Mouse (Mus musculus) megakaryocyte-erythroid progenitor cell, adult 5-6 weeks (primary cell): ENCODE measurements around the gene Dnah11. TPM values are rescaled to one million over a fixed set of nuclear protein-coding genes. Genes with fewer than 3 reads are reported as not detected.
"Not testable (repeated sequence)": the region's sequence is repeated elsewhere in the genome, so short reads cannot be mapped to it uniquely, and the experiment has no call there.

Experiments
- ATAC-seq: replicated peaks from 2 replicates; pipeline ENCODE4 v1.8.0; 2016; ENCODE audit warnings: mild to moderate bottlenecking, inconsistent platforms; ENCODE audit not compliant: severe bottlenecking, poor library complexity, low FRiP score, low TSS enrichment
- total RNA-seq, 2 experiments: library from RNA; stranded (forward) in 1 of 2; stranded (reverse) in 1 of 2; fragments of 200-1000, 215-1000 nt in 1 of 2; fragments of >200 nt in 1 of 2; fragmentation: Nextera tagmentation in 1 of 2; gene quantifications; 2 replicates each; pipeline ENCODE4 v1.2.3; 2014 to 2017

The Dnah11 gene
- total RNA-seq, 2 experiments from 2014 or later: 0.28 TPM; not detected in 1

GRCm38 (mm10) chr12:118011921-118012320 is 186.9 kb downstream of the Dnah11 start:
- no peak for ATAC-seq

GRCm38 (mm10) chr12:117994938-117995337 is 203.9 kb downstream of the Dnah11 start:
- ATAC-seq: peak; percentile 56

- peak; percentile 98 for ATAC-seq
Observed at GRCm38 (mm10) chr12:117993499-117993898, 205.3 kb downstream of the Dnah11 start.

GRCm38 (mm10) chr12:117989018-117989828 is 209.6 kb downstream of the Dnah11 start:
- peak; percentile 35; the same call in 1 of the 2 replicates for ATAC-seq

- ATAC-seq: no peak
Observed at GRCm38 (mm10) chr12:117980315-117980714, 218.5 kb downstream of the Dnah11 start.

GRCm38 (mm10) chr12:117973712-117974111 is 225.1 kb downstream of the Dnah11 start:
- 0 out of 2 replicates have a peak, but pooled peaks have one; percentile 45 for ATAC-seq

- ATAC-seq: no peak
Observed at GRCm38 (mm10) chr12:117962698-117963097, 236.1 kb downstream of the Dnah11 start.

- no peak for ATAC-seq
Observed at GRCm38 (mm10) chr12:117959213-117959612, 239.6 kb downstream of the Dnah11 start.

GRCm38 (mm10) chr12:117946823-117947704 is 251.8 kb downstream of the Dnah11 start:
- ATAC-seq: peak; percentile 86

GRCm38 (mm10) chr12:117941947-117942346 is 256.9 kb downstream of the Dnah11 start:
- ATAC-seq: no peak

GRCm38 (mm10) chr12:117938214-117938613 is 260.6 kb downstream of the Dnah11 start:
- ATAC-seq: no peak

GRCm38 (mm10) chr12:117932026-117932425 is 266.8 kb downstream of the Dnah11 start:
- ATAC-seq: peak; percentile 95

GRCm38 (mm10) chr12:117929768-117930167 is 269.1 kb downstream of the Dnah11 start:
- ATAC-seq: no peak

- ATAC-seq: no peak
Observed at GRCm38 (mm10) chr12:117915826-117916588, 282.8 kb downstream of the Dnah11 start.

- no peak for ATAC-seq
Observed at GRCm38 (mm10) chr12:117914613-117915245, 284.1 kb downstream of the Dnah11 start.

- ATAC-seq: no peak
Observed at GRCm38 (mm10) chr12:117911396-117911795, 287.4 kb downstream of the Dnah11 start.

- not testable (repeated sequence) for ATAC-seq
Observed at GRCm38 (mm10) chr12:117905232-117905840, 293.5 kb downstream of the Dnah11 start.

GRCm38 (mm10) chr12:117903671-117904070 is 295.2 kb downstream of the Dnah11 start:
- ATAC-seq: no peak

- not testable (repeated sequence) for ATAC-seq
Observed at GRCm38 (mm10) chr12:117901352-117901751, 297.5 kb downstream of the Dnah11 start.
